Mouse (Mus musculus) forebrain, postnatal 0 days (tissue): ENCODE measurements around the gene Bsdc1. TPM values are rescaled to one million over a fixed set of nuclear protein-coding genes. Genes with fewer than 3 reads are reported as not detected.
A peak's percentile ranks its signal among the peaks of the same experiment; 100 is the strongest.

Experiments used
- ATAC-seq: fragments of 200-750 bp; cut with Nextera tagmentation; 2 replicates; pipeline ENCODE4 v1.8.0; 2017; ENCODE audit warnings: mild to moderate bottlenecking, moderate library complexity
- DNase-seq: peaks from one replicate; pipeline ENCODE4 v3.0.0-alpha.2; 2015
- H3K27ac ChIP-seq: fragments of 300-500 bp; sonication (generic); 2 replicates; pipeline ENCODE4 v1.5.1; 2014; ENCODE audit warnings: low read depth, mild to moderate bottlenecking, antibody characterized with exemption, low read length, moderate library complexity, mixed read lengths
- H3K27me3 ChIP-seq: fragments of 300-500 bp; sonication (generic); 2 replicates; pipeline ENCODE4 v1.6.1; 2014; ENCODE audit warnings: mild to moderate bottlenecking, low read length, mixed read lengths; ENCODE audit not compliant: insufficient read depth
- H3K36me3 ChIP-seq: fragments of 300-500 bp; sonication (generic); 2 replicates; pipeline ENCODE4 v1.6.1; 2014; ENCODE audit warnings: mild to moderate bottlenecking, moderate library complexity; ENCODE audit not compliant: insufficient read depth
- H3K4me1 ChIP-seq: fragments of 300-500 bp; sonication (generic); 2 replicates; pipeline ENCODE4 v1.6.1; 2014; ENCODE audit warnings: antibody characterized with exemption; ENCODE audit not compliant: insufficient read depth
- H3K4me2 ChIP-seq: fragments of 300-500 bp; sonication (generic); 2 replicates; pipeline ENCODE4 v1.6.1; 2014; ENCODE audit warnings: low read depth, mild to moderate bottlenecking, moderate library complexity
- H3K4me3 ChIP-seq: fragments of 300-500 bp; sonication (generic); 2 replicates; pipeline ENCODE4 v1.5.1; 2014; ENCODE audit warnings: low read depth, low read length, mixed read lengths
- H3K9ac ChIP-seq: fragments of 300-500 bp; sonication (generic); 2 replicates; pipeline ENCODE4 v1.6.1; 2014; ENCODE audit warnings: mild to moderate bottlenecking
- H3K9me3 ChIP-seq: fragments of 300-500 bp; sonication (generic); 2 replicates; pipeline ENCODE4 v1.6.1; 2016; ENCODE audit warnings: low read length
- CTCF ChIP-seq: sonication (generic); IDR thresholded peaks from 2 replicates; pipeline ENCODE4 v1.5.1; 2016; ENCODE audit warnings: antibody characterized with exemption, control low read depth, low read depth
- WGBS: fragments of 180-500 bp; shearing (Covaris S2); extraction: QIAGEN DNeasy Blood & Tissue Kit; methylation state at CpG from one replicate; pipeline ENCODE4 v1.1.7; 2014; 5-methylcytosine and 5-hydroxymethylcytosine counted together
- polyA plus RNA-seq: library from polyadenylated mRNA; unstranded; fragments of >200 nt; fragmentation: Nextera tagmentation; extraction: Ambion mirVana; gene quantifications from 2 replicates; pipeline ENCODE4 v1.2.1, GENCODE M21; 2015
- total RNA-seq: library from RNA; depleted of rRNA; stranded (reverse); fragments of >200 nt; gene quantifications from 2 replicates; pipeline ENCODE4 v1.2.3, GENCODE M21; 2014; rRNA removed

The Bsdc1 gene
- total RNA-seq: 57.0 and 61.6 TPM in 2 replicates
- polyA plus RNA-seq: 25.6 and 28.4 TPM in 2 replicates

- DNase-seq: peak; percentile 100
- H3K36me3 ChIP-seq: peaks cover 24% of the 10 kb centered on the region
- WGBS: under 1% methylated on average over 44 of the region's 46 CpGs
- peak within 1 kb of the TSS; percentile 83 for H3K4me2 ChIP-seq
- H3K27ac ChIP-seq: peak within 1 kb of the TSS; percentile 90
- peak within 1 kb of the TSS; percentile 84 for H3K9ac ChIP-seq
- no peaks in the 10 kb centered on the region for H3K9me3 ChIP-seq
- 0 out of 2 replicates have a peak, but pooled peaks have one; percentile 16 for TF ChIP-seq CTCF
- peak; percentile 99 for ATAC-seq
- H3K4me3 ChIP-seq: peak within 1 kb of the TSS; percentile 90
- H3K27me3 ChIP-seq: no peaks in the 10 kb centered on the region
- peaks cover 7% of the 10 kb centered on the region for H3K4me1 ChIP-seq
Measured at GRCm38 (mm10) chr4:129461183-129461960, at the start of gene Bsdc1. TSS of gene Bsdc1 (plus strand) at chr4:129461581.

- DNase-seq: no peak
- Histone ChIP-seq H3K4me2 (no peak overlapping the region), H3K4me3 (no peak overlapping the region), H3K27ac (no peak overlapping the region), H3K9me3 (no peaks in the 10 kb centered on the region), H3K4me1 (no peaks in the 10 kb centered on the region), H3K36me3 (no peaks in the 10 kb centered on the region), H3K27me3 (no peaks in the 10 kb centered on the region), H3K9ac (no peak overlapping the region)
- WGBS: 98% methylated on average over 5 of the region's 5 CpGs
- ATAC-seq: no peak
- 0 out of 2 replicates have a peak, but pooled peaks have one; percentile 4 for TF ChIP-seq CTCF
Measured at GRCm38 (mm10) chr4:129415892-129416291, 45.5 kb upstream of the Bsdc1 start.

GRCm38 (mm10) chr4:129416478-129416877 lies 44.9 kb upstream of the Bsdc1 start:
- H3K4me2 ChIP-seq: no peak overlapping the region
- no peaks in the 10 kb centered on the region for H3K36me3 ChIP-seq
- H3K27ac ChIP-seq: no peak overlapping the region
- DNase-seq (no peak), ATAC-seq (no peak)
- H3K4me1 ChIP-seq: no peaks in the 10 kb centered on the region
- H3K9ac ChIP-seq: no peak overlapping the region
- no peak for TF ChIP-seq CTCF
- 92% methylated on average over 5 of the region's 5 CpGs for WGBS
- no peaks in the 10 kb centered on the region for H3K9me3 ChIP-seq
- H3K27me3 ChIP-seq: no peaks in the 10 kb centered on the region
- no peak overlapping the region for H3K4me3 ChIP-seq

GRCm38 (mm10) chr4:129418321-129418720 lies 43.1 kb upstream of the Bsdc1 start:
- no peaks in the 10 kb centered on the region for H3K4me1 ChIP-seq
- no peak overlapping the region for H3K27ac ChIP-seq
- DNase-seq (no peak), ATAC-seq (no peak)
- no peaks in the 10 kb centered on the region for H3K36me3 ChIP-seq
- no peak overlapping the region for H3K9ac ChIP-seq
- no peak overlapping the region for H3K4me3 ChIP-seq
- no peak overlapping the region for H3K4me2 ChIP-seq
- 75% methylated on average over 5 of the region's 5 CpGs for WGBS
- no peaks in the 10 kb centered on the region for H3K27me3 ChIP-seq
- H3K9me3 ChIP-seq: no peaks in the 10 kb centered on the region
- TF ChIP-seq CTCF: no peak

GRCm38 (mm10) chr4:129440340-129441063 lies 20.9 kb upstream of the Bsdc1 start, which contains the start of gene Zbtb8b:
TSS of gene Zbtb8b (minus strand) at chr4:129440853.
- no peak within 1 kb of the TSS for H3K27ac ChIP-seq
- 3% methylated on average over 33 of the region's 33 CpGs for WGBS
- H3K9ac ChIP-seq: peak within 1 kb of the TSS; percentile 42

GRCm38 (mm10) chr4:129441145-129441544 lies 20.2 kb upstream of the Bsdc1 start:
- H3K27ac ChIP-seq: no peak overlapping the region
- no peaks in the 10 kb centered on the region for H3K36me3 ChIP-seq
- no peak overlapping the region for H3K9ac ChIP-seq
- peak overlapping the region; percentile 61 for H3K4me2 ChIP-seq
- peaks cover 21% of the 10 kb centered on the region for H3K27me3 ChIP-seq
- DNase-seq (no peak), ATAC-seq (no peak)
- no peak for TF ChIP-seq CTCF
- H3K4me1 ChIP-seq: no peaks in the 10 kb centered on the region
- H3K9me3 ChIP-seq: no peaks in the 10 kb centered on the region
- H3K4me3 ChIP-seq: peak overlapping the region; percentile 51; the same call in 1 of the 2 replicates
- WGBS: 30% methylated on average over 6 of the region's 6 CpGs

More at GRCm38 (mm10) chr4:129440340-129441063, 20.9 kb upstream of the Bsdc1 start, which contains the start of gene Zbtb8b:
- no peak for TF ChIP-seq CTCF
- Histone ChIP-seq H3K9me3 (no peaks in the 10 kb centered on the region), H3K36me3 (no peaks in the 10 kb centered on the region), H3K27me3 (peaks cover 21% of the 10 kb centered on the region), H3K4me3 (peak within 1 kb of the TSS; percentile 51), H3K4me1 (no peaks in the 10 kb centered on the region), H3K4me2 (peak within 1 kb of the TSS; percentile 61)
- peak; percentile 80 for DNase-seq
- ATAC-seq: peak; percentile 98
